Mouse (Mus musculus): ENCODE measurements at regions not wholly inside any gene's neighbourhood (a gene's known extent, or its start where the extent isn't known, plus 50 kb on each side); places are given as distances from the start of the nearest gene placed in this dataset.
A peak's percentile ranks its signal among the peaks of the same experiment; 100 is the strongest.

- DNase-seq (ENCODE audit: low read depth) = peak; percentile 66
- no peak for TF ChIP-seq POLR2A (IDR thresholded peaks at IDR 0.05; ENCODE audit: borderline replicate concordance, extremely low read depth, insufficient read depth, insufficient read length, poor library complexity, severe bottlenecking)
- TF ChIP-seq CTCF (IDR thresholded peaks at IDR 0.05; ENCODE audit: borderline replicate concordance, extremely low read depth, insufficient read depth, insufficient read length) = no peak
These were observed 149.5 kb downstream of the Ackr3 start for GRCm38 (mm10) chr1:90353325-90353724.

GRCm38 (mm10) chr1:90356567-90356966, 152.8 kb downstream of the Ackr3 start:
- DNase-seq (ENCODE audit: low read depth) = peak; percentile 76
- TF ChIP-seq CTCF (IDR thresholded peaks at IDR 0.05; ENCODE audit: borderline replicate concordance, extremely low read depth, insufficient read depth, insufficient read length) (no peak), POLR2A (IDR thresholded peaks at IDR 0.05; ENCODE audit: borderline replicate concordance, extremely low read depth, insufficient read depth, insufficient read length, poor library complexity, severe bottlenecking) (no peak)

GRCm38 (mm10) chr1:90357391-90357790, 153.6 kb downstream of the Ackr3 start:
- DNase-seq (ENCODE audit: low read depth) = no peak
- TF ChIP-seq CTCF (IDR thresholded peaks at IDR 0.05; ENCODE audit: borderline replicate concordance, extremely low read depth, insufficient read depth, insufficient read length) (no peak), POLR2A (IDR thresholded peaks at IDR 0.05; ENCODE audit: borderline replicate concordance, extremely low read depth, insufficient read depth, insufficient read length, poor library complexity, severe bottlenecking) (no peak)

GRCm38 (mm10) chr1:90358971-90359370, 155.2 kb downstream of the Ackr3 start:
- DNase-seq (ENCODE audit: low read depth) = no peak
- TF ChIP-seq CTCF (IDR thresholded peaks at IDR 0.05; ENCODE audit: borderline replicate concordance, extremely low read depth, insufficient read depth, insufficient read length) (no peak), POLR2A (IDR thresholded peaks at IDR 0.05; ENCODE audit: borderline replicate concordance, extremely low read depth, insufficient read depth, insufficient read length, poor library complexity, severe bottlenecking) (no peak)

GRCm38 (mm10) chr1:90360065-90360464, 156.3 kb downstream of the Ackr3 start:
- peak; percentile 27 for DNase-seq (ENCODE audit: low read depth)
- TF ChIP-seq CTCF (IDR thresholded peaks at IDR 0.05; ENCODE audit: borderline replicate concordance, extremely low read depth, insufficient read depth, insufficient read length) (no peak), POLR2A (IDR thresholded peaks at IDR 0.05; ENCODE audit: borderline replicate concordance, extremely low read depth, insufficient read depth, insufficient read length, poor library complexity, severe bottlenecking) (no peak)

GRCm38 (mm10) chr1:90364444-90364843, 160.7 kb downstream of the Ackr3 start:
- TF ChIP-seq POLR2A (IDR thresholded peaks at IDR 0.05; ENCODE audit: borderline replicate concordance, extremely low read depth, insufficient read depth, insufficient read length, poor library complexity, severe bottlenecking) (no peak), CTCF (IDR thresholded peaks at IDR 0.05; ENCODE audit: borderline replicate concordance, extremely low read depth, insufficient read depth, insufficient read length) (no peak)

GRCm38 (mm10) chr1:90368581-90368980, 164.8 kb downstream of the Ackr3 start:
- no peak for DNase-seq (ENCODE audit: low read depth)
- TF ChIP-seq POLR2A (IDR thresholded peaks at IDR 0.05; ENCODE audit: borderline replicate concordance, extremely low read depth, insufficient read depth, insufficient read length, poor library complexity, severe bottlenecking) (no peak), CTCF (IDR thresholded peaks at IDR 0.05; ENCODE audit: borderline replicate concordance, extremely low read depth, insufficient read depth, insufficient read length) (no peak)

More at GRCm38 (mm10) chr1:90364444-90364843, 160.7 kb downstream of the Ackr3 start:
- no peak for DNase-seq (ENCODE audit: low read depth)

GRCm38 (mm10) chr1:90369287-90369686, 165.5 kb downstream of the Ackr3 start:
- TF ChIP-seq CTCF (IDR thresholded peaks at IDR 0.05; ENCODE audit: borderline replicate concordance, extremely low read depth, insufficient read depth, insufficient read length) (no peak), POLR2A (IDR thresholded peaks at IDR 0.05; ENCODE audit: borderline replicate concordance, extremely low read depth, insufficient read depth, insufficient read length, poor library complexity, severe bottlenecking) (no peak)
- no peak for DNase-seq (ENCODE audit: low read depth)

GRCm38 (mm10) chr1:90370766-90371165, 167.0 kb downstream of the Ackr3 start:
- TF ChIP-seq CTCF (IDR thresholded peaks at IDR 0.05; ENCODE audit: borderline replicate concordance, extremely low read depth, insufficient read depth, insufficient read length) (no peak), POLR2A (IDR thresholded peaks at IDR 0.05; ENCODE audit: borderline replicate concordance, extremely low read depth, insufficient read depth, insufficient read length, poor library complexity, severe bottlenecking) (no peak)
- DNase-seq (ENCODE audit: low read depth) = no peak

- no peak for TF ChIP-seq POLR2A (IDR thresholded peaks at IDR 0.05; ENCODE audit: borderline replicate concordance, extremely low read depth, insufficient read depth, insufficient read length, poor library complexity, severe bottlenecking)
- TF ChIP-seq CTCF (IDR thresholded peaks at IDR 0.05; ENCODE audit: borderline replicate concordance, extremely low read depth, insufficient read depth, insufficient read length) = no peak
- peak; percentile 75 for DNase-seq (ENCODE audit: low read depth)
These were observed 169.2 kb downstream of the Ackr3 start for GRCm38 (mm10) chr1:90373001-90373400.

GRCm38 (mm10) chr1:90374517-90374916, 170.7 kb downstream of the Ackr3 start:
- DNase-seq (ENCODE audit: low read depth) = peak; percentile 79
- TF ChIP-seq POLR2A (IDR thresholded peaks at IDR 0.05; ENCODE audit: borderline replicate concordance, extremely low read depth, insufficient read depth, insufficient read length, poor library complexity, severe bottlenecking) (no peak), CTCF (IDR thresholded peaks at IDR 0.05; ENCODE audit: borderline replicate concordance, extremely low read depth, insufficient read depth, insufficient read length) (no peak)

GRCm38 (mm10) chr1:90380034-90380705, 176.4 kb downstream of the Ackr3 start:
- TF ChIP-seq CTCF (IDR thresholded peaks at IDR 0.05; ENCODE audit: borderline replicate concordance, extremely low read depth, insufficient read depth, insufficient read length) (no peak), POLR2A (IDR thresholded peaks at IDR 0.05; ENCODE audit: borderline replicate concordance, extremely low read depth, insufficient read depth, insufficient read length, poor library complexity, severe bottlenecking) (no peak)
- DNase-seq (ENCODE audit: low read depth) = peak; percentile 43
